Mouse (Mus musculus): ENCODE data around the gene Cmah. TPM values are rescaled to one million over a fixed set of nuclear protein-coding genes. Genes with fewer than 3 reads are reported as not detected.

Cmah gene
- polyA plus RNA-seq, 1 experiment: 0.04 TPM

GRCm38 (mm10) chr13:24487546-24487945, 160.3 kb downstream of the Cmah start:
- TF ChIP-seq GATA1 (IDR thresholded peaks at IDR 0.05; ENCODE audit: low read length) (no peak), TAL1 (IDR thresholded peaks at IDR 0.05; ENCODE audit: low read length) (no peak)
- Histone ChIP-seq H3K27me3 (ENCODE audit: control insufficient read depth) (no peaks in the 10 kb centered on the region), H3K36me3 (ENCODE audit: control insufficient read depth) (no peaks in the 10 kb centered on the region), H3K4me3 (replicated peaks) (no peak overlapping the region), H3K9me3 (ENCODE audit: control insufficient read depth, low read length) (no peaks in the 10 kb centered on the region), H3K4me1 (ENCODE audit: control insufficient read depth) (peaks cover 42% of the 10 kb centered on the region)

GRCm38 (mm10) chr13:24488526-24489070, 161.4 kb downstream of the Cmah start:
- Histone ChIP-seq H3K36me3 (ENCODE audit: control insufficient read depth) (no peaks in the 10 kb centered on the region), H3K27me3 (ENCODE audit: control insufficient read depth) (no peaks in the 10 kb centered on the region), H3K4me3 (replicated peaks) (no peak overlapping the region), H3K4me1 (ENCODE audit: control insufficient read depth) (peaks cover 49% of the 10 kb centered on the region), H3K9me3 (ENCODE audit: control insufficient read depth, low read length) (no peaks in the 10 kb centered on the region)
- no peak for TF ChIP-seq GATA1 (IDR thresholded peaks at IDR 0.05; ENCODE audit: low read length)
- TF ChIP-seq TAL1 (IDR thresholded peaks at IDR 0.05; ENCODE audit: low read length): no peak

GRCm38 (mm10) chr13:24489515-24489914, 162.3 kb downstream of the Cmah start:
- H3K27me3 ChIP-seq (ENCODE audit: control insufficient read depth): no peaks in the 10 kb centered on the region
- TF ChIP-seq GATA1 (IDR thresholded peaks at IDR 0.05; ENCODE audit: low read length) (no peak), TAL1 (IDR thresholded peaks at IDR 0.05; ENCODE audit: low read length) (no peak)
- H3K9me3 ChIP-seq (ENCODE audit: control insufficient read depth, low read length): no peaks in the 10 kb centered on the region
- peaks cover 49% of the 10 kb centered on the region for H3K4me1 ChIP-seq (ENCODE audit: control insufficient read depth)
- H3K36me3 ChIP-seq (ENCODE audit: control insufficient read depth): no peaks in the 10 kb centered on the region
- H3K4me3 ChIP-seq (replicated peaks): no peak overlapping the region

- H3K4me1 ChIP-seq (ENCODE audit: control insufficient read depth): peaks cover 49% of the 10 kb centered on the region
- no peaks in the 10 kb centered on the region for H3K9me3 ChIP-seq (ENCODE audit: control insufficient read depth, low read length)
- H3K27me3 ChIP-seq (ENCODE audit: control insufficient read depth): no peaks in the 10 kb centered on the region
- no peak overlapping the region for H3K4me3 ChIP-seq (replicated peaks)
- no peak for TF ChIP-seq GATA1 (IDR thresholded peaks at IDR 0.05; ENCODE audit: low read length)
- TF ChIP-seq TAL1 (IDR thresholded peaks at IDR 0.05; ENCODE audit: low read length): no peak
- H3K36me3 ChIP-seq (ENCODE audit: control insufficient read depth): no peaks in the 10 kb centered on the region
These were observed 162.8 kb downstream of the Cmah start for GRCm38 (mm10) chr13:24490041-24490440.

- Histone ChIP-seq H3K4me3 (replicated peaks) (no peak overlapping the region), H3K36me3 (ENCODE audit: control insufficient read depth) (no peaks in the 10 kb centered on the region), H3K4me1 (ENCODE audit: control insufficient read depth) (peaks cover 50% of the 10 kb centered on the region), H3K27me3 (ENCODE audit: control insufficient read depth) (no peaks in the 10 kb centered on the region), H3K9me3 (ENCODE audit: control insufficient read depth, low read length) (no peaks in the 10 kb centered on the region)
- no peak for TF ChIP-seq GATA1 (IDR thresholded peaks at IDR 0.05; ENCODE audit: low read length)
- no peak for TF ChIP-seq TAL1 (IDR thresholded peaks at IDR 0.05; ENCODE audit: low read length)
These were observed 163.9 kb downstream of the Cmah start for GRCm38 (mm10) chr13:24491101-24491500.

GRCm38 (mm10) chr13:24493784-24494183, 166.6 kb downstream of the Cmah start:
- TF ChIP-seq TAL1 (IDR thresholded peaks at IDR 0.05; ENCODE audit: low read length) (no peak), GATA1 (IDR thresholded peaks at IDR 0.05; ENCODE audit: low read length) (no peak)
- Histone ChIP-seq H3K36me3 (ENCODE audit: control insufficient read depth) (no peaks in the 10 kb centered on the region), H3K4me1 (ENCODE audit: control insufficient read depth) (peaks cover 70% of the 10 kb centered on the region), H3K27me3 (ENCODE audit: control insufficient read depth) (no peaks in the 10 kb centered on the region), H3K9me3 (ENCODE audit: control insufficient read depth, low read length) (no peaks in the 10 kb centered on the region), H3K4me3 (replicated peaks) (no peak overlapping the region)

- no peaks in the 10 kb centered on the region for H3K27me3 ChIP-seq (ENCODE audit: control insufficient read depth)
- H3K4me1 ChIP-seq (ENCODE audit: control insufficient read depth): peaks cover 69% of the 10 kb centered on the region
- H3K4me3 ChIP-seq (replicated peaks): no peak overlapping the region
- TF ChIP-seq GATA1 (IDR thresholded peaks at IDR 0.05; ENCODE audit: low read length): no peak
- TF ChIP-seq TAL1 (IDR thresholded peaks at IDR 0.05; ENCODE audit: low read length): no peak
- H3K36me3 ChIP-seq (ENCODE audit: control insufficient read depth): no peaks in the 10 kb centered on the region
- no peaks in the 10 kb centered on the region for H3K9me3 ChIP-seq (ENCODE audit: control insufficient read depth, low read length)
These were observed 169.1 kb downstream of the Cmah start for GRCm38 (mm10) chr13:24496353-24496752.

- H3K4me1 ChIP-seq (ENCODE audit: control insufficient read depth): peaks cover 69% of the 10 kb centered on the region
- no peaks in the 10 kb centered on the region for H3K9me3 ChIP-seq (ENCODE audit: control insufficient read depth, low read length)
- no peak overlapping the region for H3K4me3 ChIP-seq (replicated peaks)
- H3K27me3 ChIP-seq (ENCODE audit: control insufficient read depth): no peaks in the 10 kb centered on the region
- H3K36me3 ChIP-seq (ENCODE audit: control insufficient read depth): no peaks in the 10 kb centered on the region
- TF ChIP-seq GATA1 (IDR thresholded peaks at IDR 0.05; ENCODE audit: low read length) (no peak), TAL1 (IDR thresholded peaks at IDR 0.05; ENCODE audit: low read length) (peak; percentile 24; the same call in 1 of the 3 replicates)
These were observed 169.8 kb downstream of the Cmah start for GRCm38 (mm10) chr13:24497001-24497400.

- H3K4me3 ChIP-seq (replicated peaks): no peak overlapping the region
- TF ChIP-seq GATA1 (IDR thresholded peaks at IDR 0.05; ENCODE audit: low read length) (no peak), TAL1 (IDR thresholded peaks at IDR 0.05; ENCODE audit: low read length) (no peak)
- peaks cover 66% of the 10 kb centered on the region for H3K4me1 ChIP-seq (ENCODE audit: control insufficient read depth)
- no peaks in the 10 kb centered on the region for H3K36me3 ChIP-seq (ENCODE audit: control insufficient read depth)
- H3K27me3 ChIP-seq (ENCODE audit: control insufficient read depth): no peaks in the 10 kb centered on the region
- no peaks in the 10 kb centered on the region for H3K9me3 ChIP-seq (ENCODE audit: control insufficient read depth, low read length)
These were observed 171.1 kb downstream of the Cmah start for GRCm38 (mm10) chr13:24498342-24498741.

GRCm38 (mm10) chr13:24499505-24499904, 172.3 kb downstream of the Cmah start:
- TF ChIP-seq GATA1 (IDR thresholded peaks at IDR 0.05; ENCODE audit: low read length) (no peak), TAL1 (IDR thresholded peaks at IDR 0.05; ENCODE audit: low read length) (no peak)
- peaks cover 68% of the 10 kb centered on the region for H3K4me1 ChIP-seq (ENCODE audit: control insufficient read depth)

More at GRCm38 (mm10) chr13:24499505-24499904, 172.3 kb downstream of the Cmah start:
- Histone ChIP-seq H3K36me3 (ENCODE audit: control insufficient read depth) (no peaks in the 10 kb centered on the region), H3K9me3 (ENCODE audit: control insufficient read depth, low read length) (no peaks in the 10 kb centered on the region), H3K4me3 (replicated peaks) (no peak overlapping the region), H3K27me3 (ENCODE audit: control insufficient read depth) (no peaks in the 10 kb centered on the region)
